Mouse (Mus musculus): ENCODE results near the gene Heg1.

- no peak for TF ChIP-seq CTCF (IDR thresholded peaks at IDR 0.05; ENCODE audit: low read depth)
- peak; percentile 78 for TF ChIP-seq EP300 (IDR thresholded peaks at IDR 0.05; ENCODE audit: low read depth)
Measured at GRCm38 (mm10) chr16:33732237-33732749, 48.1 kb downstream of the Heg1 start.

All from liver, postnatal 0 days (tissue).